Mouse (Mus musculus) common myeloid progenitor, adult 5-6 weeks (primary cell): ENCODE data around the gene Fam216a. TPM values are rescaled to one million over a fixed set of nuclear protein-coding genes. Genes with fewer than 3 reads are reported as not detected.

Experiments
- ATAC-seq: replicated peaks from 2 replicates; pipeline ENCODE4 v1.8.0; 2016; ENCODE audit warnings: low read depth, mild to moderate bottlenecking, moderate TSS enrichment, inconsistent platforms; ENCODE audit not compliant: poor library complexity, severe bottlenecking
- total RNA-seq: library from RNA; stranded (forward); fragments of 200-1000, 187-1606 nt; gene quantifications from 2 replicates; pipeline ENCODE4 v1.2.3, GENCODE M21; 2017

Gene Fam216a
- total RNA-seq, 1 experiment from 2014 or later, result 36.5 TPM

- ATAC-seq, result peak; percentile 91
These were observed 19.6 kb upstream of the Fam216a start, which contains the start of gene Arpc3 for GRCm38 (mm10) chr5:122391786-122392180. Arpc3 (plus strand) TSS chr5:122391878.

GRCm38 (mm10) chr5:122391178-122391785 lies 19.1 kb upstream of the Fam216a start:
- ATAC-seq, result no peak

- no peak for ATAC-seq
These were observed 18.5 kb upstream of the Fam216a start for GRCm38 (mm10) chr5:122390671-122391070.

- no peak for ATAC-seq
These were observed 17.8 kb upstream of the Fam216a start for GRCm38 (mm10) chr5:122390006-122390405.

GRCm38 (mm10) chr5:122379374-122380155 lies 7.4 kb upstream of the Fam216a start:
- peak; percentile 96 for ATAC-seq

GRCm38 (mm10) chr5:122378171-122378570 lies 6.0 kb upstream of the Fam216a start:
- no peak for ATAC-seq

- no peak for ATAC-seq
These were observed 5.1 kb upstream of the Fam216a start for GRCm38 (mm10) chr5:122377101-122377833.

GRCm38 (mm10) chr5:122372878-122373277 lies 714 bp upstream of the Fam216a start:
- no peak for ATAC-seq

- ATAC-seq, result peak; percentile 50
These were observed 473 bp downstream of the Fam216a start, which contains the start of gene Gpn3 for GRCm38 (mm10) chr5:122371591-122372191. Gpn3 (plus strand) TSS chr5:122371876.

- ATAC-seq, result peak; percentile 35; the same call in 1 of the 2 replicates
These were observed 17.6 kb downstream of the Fam216a start for GRCm38 (mm10) chr5:122354492-122355067.

GRCm38 (mm10) chr5:122353807-122354491 lies 18.2 kb downstream of the Fam216a start, which contains the start of the genes Rad9b and Vps29:
Rad9b (minus strand) TSS chr5:122354233.
Vps29 (plus strand) TSS chr5:122354369.
- ATAC-seq, result peak; percentile 99

GRCm38 (mm10) chr5:122345777-122346176 lies 26.4 kb downstream of the Fam216a start:
- no peak for ATAC-seq

GRCm38 (mm10) chr5:122344260-122344659 lies 27.9 kb downstream of the Fam216a start:
- peak; percentile 90 for ATAC-seq

- peak; percentile 58 for ATAC-seq
These were observed 28.4 kb downstream of the Fam216a start for GRCm38 (mm10) chr5:122343768-122344167.

- 0 out of 2 replicates have a peak, but pooled peaks have one; percentile 21 for ATAC-seq
These were observed 29.3 kb downstream of the Fam216a start for GRCm38 (mm10) chr5:122342874-122343273.

- no peak for ATAC-seq
These were observed 35.4 kb downstream of the Fam216a start for GRCm38 (mm10) chr5:122336554-122337294.

- ATAC-seq, result 0 out of 2 replicates have a peak, but pooled peaks have one; percentile 15
These were observed 37.5 kb downstream of the Fam216a start for GRCm38 (mm10) chr5:122334682-122335081.

GRCm38 (mm10) chr5:122330269-122330668 lies 41.9 kb downstream of the Fam216a start:
- ATAC-seq, result no peak
